Mouse (Mus musculus) thymus, postnatal 4 days (tissue): ENCODE results near the gene Rack1.

ENCODE experiments used
- DNase-seq: peaks from one replicate; pipeline ENCODE4 v3.0.0; 2021

The Rack1 gene

DNA sequence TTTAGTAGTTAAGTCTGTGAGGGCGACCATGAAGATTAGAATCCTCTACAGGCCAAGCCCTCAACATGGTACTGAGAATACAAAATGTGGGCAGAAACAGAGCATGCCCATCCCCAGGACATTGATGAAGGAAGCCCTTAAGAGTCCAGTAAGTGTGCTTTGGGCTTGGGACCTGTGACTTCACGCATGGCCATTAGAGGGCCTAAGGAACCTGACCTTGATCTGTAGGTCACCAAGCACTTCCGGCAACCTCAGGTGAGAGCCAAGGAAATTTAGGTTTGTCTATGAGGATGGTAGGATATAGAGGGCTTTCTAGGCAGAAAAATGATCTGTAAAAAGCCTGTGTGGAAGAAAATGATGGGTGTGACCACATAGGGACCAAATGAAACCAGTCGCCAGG, 3.8 kb upstream of the Rack1 start:
- DNase-seq = no peak

DNA sequence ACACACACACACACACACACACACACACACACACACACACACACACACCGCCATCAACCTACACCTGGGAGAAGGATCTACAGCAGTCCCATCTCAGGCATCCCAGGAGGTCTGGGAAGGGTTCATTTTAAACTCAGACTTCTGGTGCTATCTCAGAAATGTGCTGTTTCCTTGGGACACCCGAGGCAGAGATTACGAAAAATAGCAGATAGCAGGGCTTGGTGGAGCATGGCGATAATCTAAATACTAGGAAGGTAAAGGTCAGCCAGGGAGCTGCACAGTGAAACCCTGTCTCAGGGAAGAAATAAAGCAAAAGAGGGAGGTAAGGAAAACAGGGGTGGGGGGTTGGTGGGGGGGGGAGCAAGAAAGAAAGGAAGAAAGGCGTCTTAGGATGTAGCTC, 2.8 kb upstream of the Rack1 start:
- no peak for DNase-seq

DNA sequence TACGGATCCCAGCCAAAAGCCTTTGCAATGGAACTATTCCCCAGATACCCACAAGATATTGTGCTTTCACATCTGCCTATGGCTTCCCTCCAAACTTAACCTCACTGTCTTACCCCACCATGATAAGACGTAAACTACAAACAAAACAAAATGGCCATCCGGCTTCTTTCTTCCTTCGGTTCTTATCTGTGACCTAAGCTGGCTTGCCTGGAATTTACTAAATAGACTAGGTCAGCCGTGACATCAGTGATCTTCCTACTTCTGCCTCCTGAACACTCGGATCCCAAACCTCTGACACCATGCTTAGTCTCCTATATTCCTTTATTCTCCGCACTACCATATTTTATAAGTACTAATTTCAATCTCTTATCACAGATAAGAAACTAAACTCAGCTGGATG, 1.8 kb upstream of the Rack1 start:
- DNase-seq = no peak

GRCm38 (mm10) chr11:48798984-48799920, 880 bp upstream of the Rack1 start:
- no peak for DNase-seq

DNA sequence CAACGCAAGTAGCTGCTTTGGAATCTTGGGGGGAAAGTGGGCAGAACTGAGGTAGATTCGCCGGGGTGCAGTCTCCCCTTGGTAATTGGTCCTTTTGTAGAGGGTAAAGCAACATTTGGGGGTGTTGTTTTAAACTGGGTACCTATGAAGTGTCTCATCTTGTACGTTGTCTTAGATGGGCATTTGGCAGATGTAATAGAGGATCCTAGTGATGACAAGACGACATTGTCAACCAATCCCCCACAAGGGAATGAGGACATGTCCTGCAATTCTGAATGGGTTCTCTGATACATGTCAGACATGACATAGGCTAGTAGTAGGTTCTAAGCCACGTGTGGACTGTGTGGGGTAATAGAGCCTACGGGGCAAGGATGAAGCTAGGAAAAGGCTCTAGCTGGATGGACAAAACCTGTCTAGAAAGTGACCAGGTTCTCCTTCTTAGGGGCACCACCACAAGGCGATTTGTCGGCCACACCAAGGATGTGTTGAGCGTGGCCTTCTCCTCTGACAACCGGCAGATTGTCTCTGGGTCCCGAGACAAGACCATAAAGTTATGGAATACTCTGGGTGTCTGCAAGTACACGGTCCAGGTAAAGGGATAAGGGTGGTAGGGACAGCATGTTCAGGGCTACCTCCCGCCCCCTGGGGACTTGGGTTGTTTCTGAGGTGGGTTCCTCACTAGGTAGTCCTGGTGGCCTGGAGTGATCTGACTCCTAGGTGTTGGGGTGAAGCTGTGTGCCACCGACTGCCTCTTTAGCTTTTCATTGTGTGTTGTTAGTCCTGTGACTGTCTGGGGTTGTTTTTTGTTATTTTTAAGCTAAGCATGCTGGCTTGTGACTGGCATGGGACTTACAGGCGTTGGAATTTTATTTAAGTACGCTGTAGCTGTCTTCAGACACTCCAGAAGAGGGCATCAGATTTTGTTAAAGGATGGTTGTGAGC, 2.0 kb downstream of the Rack1 start:
- no peak for DNase-seq

GRCm38 (mm10) chr11:48803988-48804387, 3.9 kb downstream of the Rack1 start:
- no peak for DNase-seq

- DNase-seq = no peak
Measured at GRCm38 (mm10) chr11:48804922-48805321, 4.8 kb downstream of the Rack1 start.

- DNase-seq = no peak
Measured at GRCm38 (mm10) chr11:48806856-48807562, 6.9 kb downstream of the Rack1 start.

GRCm38 (mm10) chr11:48807563-48808303, 7.6 kb downstream of the Rack1 start:
- DNase-seq = no peak

DNA sequence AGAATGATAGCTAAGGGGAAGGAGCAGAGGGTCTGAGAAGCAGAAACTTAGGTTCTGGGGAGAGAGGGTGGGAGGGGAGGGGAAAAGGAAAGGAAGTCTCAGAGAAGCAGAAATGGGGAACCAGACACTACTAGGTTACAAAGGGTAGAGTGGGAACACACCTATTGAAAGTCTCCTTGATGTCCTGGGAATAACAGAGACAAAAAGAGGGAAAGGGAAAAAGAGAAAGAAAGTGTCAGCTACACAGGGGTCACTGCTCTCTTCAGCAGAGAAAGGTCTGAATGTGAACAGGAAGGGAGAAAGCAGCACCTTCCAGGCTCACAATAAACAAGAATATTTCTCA, 8.1 kb downstream of the Rack1 start:
- no peak for DNase-seq

DNA sequence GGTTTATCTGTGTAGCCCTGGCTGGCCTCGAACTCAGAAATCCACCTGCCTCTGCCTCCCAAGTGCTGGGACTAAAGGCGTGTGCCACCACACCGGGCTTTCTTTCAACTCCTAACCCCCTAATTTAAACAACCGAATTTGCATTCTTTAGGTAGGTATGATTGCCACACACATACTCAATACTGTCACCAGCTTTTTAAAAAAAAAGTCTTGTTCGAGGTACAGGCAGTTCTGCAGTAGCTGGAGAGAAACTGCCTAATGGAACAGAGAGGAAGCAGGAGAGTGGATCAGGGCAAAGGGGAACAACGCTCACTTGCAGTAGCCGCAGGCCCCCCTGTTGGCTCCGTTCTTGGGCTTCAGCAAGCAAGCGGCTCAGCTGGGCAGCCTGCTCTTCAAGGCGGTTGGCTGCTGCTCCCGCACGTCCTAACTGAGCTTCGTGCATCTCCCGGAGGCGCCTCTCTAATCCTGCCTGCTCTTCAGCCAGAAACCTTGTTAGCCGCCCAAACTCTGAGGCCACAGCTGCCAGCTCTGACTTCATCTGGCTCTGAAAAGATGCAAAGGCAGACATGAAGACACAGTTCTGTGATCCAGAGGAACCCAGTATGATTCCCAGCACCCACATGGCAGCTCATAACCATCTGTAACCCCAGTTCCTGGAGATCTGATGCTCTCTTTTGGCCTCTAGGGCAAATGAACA, 8.8 kb downstream of the Rack1 start:
- DNase-seq = no peak

GRCm38 (mm10) chr11:48809434-48809830, 9.3 kb downstream of the Rack1 start:
- DNase-seq = no peak

- no peak for DNase-seq
Measured at GRCm38 (mm10) chr11:48810142-48810541, 10.0 kb downstream of the Rack1 start.

- DNase-seq = no peak
Measured at GRCm38 (mm10) chr11:48813782-48814181, 13.7 kb downstream of the Rack1 start.

GRCm38 (mm10) chr11:48815851-48816250, 15.7 kb downstream of the Rack1 start:
- peak; percentile 31 for DNase-seq

GRCm38 (mm10) chr11:48816281-48816781, 16.2 kb downstream of the Rack1 start:
- DNase-seq = no peak

GRCm38 (mm10) chr11:48816800-48817665, 16.9 kb downstream of the Rack1 start, which contains the start of gene Trim41:
Gene Trim41 (minus strand): TSS chr11:48817353.
- peak; percentile 100 for DNase-seq

DNA sequence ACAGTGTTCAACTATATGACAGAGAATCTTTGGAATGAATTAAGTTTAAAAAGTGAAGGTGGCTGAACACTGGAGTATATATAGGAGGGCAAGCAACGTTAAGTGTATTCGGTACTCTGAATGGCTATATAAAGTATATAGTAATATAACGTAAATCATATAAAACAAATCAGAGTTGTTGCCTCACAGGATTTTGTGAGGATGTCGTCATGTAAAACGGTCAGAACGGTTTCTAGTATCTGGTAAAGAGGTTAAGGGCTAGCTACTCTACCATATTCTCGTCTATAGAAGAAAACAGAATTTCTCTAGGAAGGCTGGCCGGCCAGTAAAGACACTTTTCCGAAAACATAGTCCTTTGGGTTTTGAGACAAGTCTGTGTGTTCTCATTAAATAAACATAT, 17.7 kb downstream of the Rack1 start:
- no peak for DNase-seq

DNA sequence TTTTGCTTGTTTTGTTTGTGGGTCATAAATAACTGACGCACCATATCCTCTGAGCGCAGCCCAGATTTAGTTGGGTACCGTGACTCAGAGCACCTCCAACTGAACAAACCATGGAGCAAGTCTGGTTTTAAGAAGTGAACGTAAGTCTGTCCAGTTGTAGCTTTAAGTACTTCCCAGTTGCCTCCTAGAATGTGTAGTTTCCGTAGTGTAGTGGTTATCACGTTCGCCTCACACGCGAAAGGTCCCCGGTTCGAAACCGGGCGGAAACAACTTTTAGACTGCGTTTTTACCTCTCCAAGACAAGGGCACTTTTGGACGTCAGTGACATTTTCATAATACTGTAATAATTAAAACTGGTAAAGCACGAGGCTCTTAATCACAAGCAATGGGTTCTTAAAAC, 18.2 kb downstream of the Rack1 start:
- peak; percentile 86 for DNase-seq

GRCm38 (mm10) chr11:48819614-48820307, 19.6 kb downstream of the Rack1 start:
- DNase-seq = no peak
